Mouse (Mus musculus): Measurements from ENCODE around the gene Scin.
A peak's percentile ranks its signal among the peaks of the same experiment; 100 is the strongest.
"Not testable (repeated sequence)": the region's sequence is repeated elsewhere in the genome, so short reads cannot be mapped to it uniquely, and the experiment has no call there.

Gene Scin

GRCm38 (mm10) chr12:40133573-40134271 lies at the start of gene Scin:
Gene Scin, minus strand, starts transcription at chr12:40134228.
- DNase-seq (ENCODE audit: low spot score in 2 of 2) = peak in 1 of 2 experiments; percentile 19

GRCm38 (mm10) chr12:40177089-40177488 lies 43.1 kb upstream of the Scin start:
- peak in 1 of 2 experiments; percentile 29 for DNase-seq (ENCODE audit: low spot score in 2 of 2)

GRCm38 (mm10) chr12:40176158-40176557 lies 42.1 kb upstream of the Scin start:
- DNase-seq (ENCODE audit: low spot score in 2 of 2) = no peak

GRCm38 (mm10) chr12:40175171-40175570 lies 41.1 kb upstream of the Scin start:
- DNase-seq (ENCODE audit: low spot score in 2 of 2) = not testable (repeated sequence)

- no peak for DNase-seq (ENCODE audit: low spot score in 2 of 2)
Observed at GRCm38 (mm10) chr12:40171637-40172036, 37.6 kb upstream of the Scin start.

GRCm38 (mm10) chr12:40169675-40170074 lies 35.6 kb upstream of the Scin start:
- DNase-seq (ENCODE audit: low spot score in 2 of 2) = no peak

- DNase-seq (ENCODE audit: low spot score in 2 of 2) = no peak
Observed at GRCm38 (mm10) chr12:40164621-40165020, 30.6 kb upstream of the Scin start.

GRCm38 (mm10) chr12:40160777-40161176 lies 26.7 kb upstream of the Scin start:
- no peak for DNase-seq (ENCODE audit: low spot score in 2 of 2)

GRCm38 (mm10) chr12:40154188-40154587 lies 20.2 kb upstream of the Scin start:
- no peak for DNase-seq (ENCODE audit: low spot score in 2 of 2)

- DNase-seq (ENCODE audit: low spot score in 2 of 2) = no peak
Observed at GRCm38 (mm10) chr12:40152353-40153069, 18.5 kb upstream of the Scin start.

- DNase-seq (ENCODE audit: low spot score in 2 of 2) = no peak
Observed at GRCm38 (mm10) chr12:40147319-40147718, 13.3 kb upstream of the Scin start.

- DNase-seq (ENCODE audit: low spot score in 2 of 2) = no peak
Observed at GRCm38 (mm10) chr12:40146510-40146909, 12.5 kb upstream of the Scin start.

GRCm38 (mm10) chr12:40140706-40141105 lies 6.7 kb upstream of the Scin start:
- DNase-seq (ENCODE audit: low spot score in 2 of 2) = no peak

GRCm38 (mm10) chr12:40139484-40140245 lies 5.6 kb upstream of the Scin start:
- no peak for DNase-seq (ENCODE audit: low spot score in 2 of 2)

- DNase-seq (ENCODE audit: low spot score in 2 of 2) = no peak
Observed at GRCm38 (mm10) chr12:40134529-40134928, 501 bp upstream of the Scin start.

- no peak for DNase-seq (ENCODE audit: low spot score in 2 of 2)
Observed at GRCm38 (mm10) chr12:40133194-40133572, 845 bp downstream of the Scin start.

GRCm38 (mm10) chr12:40118872-40119271 lies 15.2 kb downstream of the Scin start:
- no peak for DNase-seq (ENCODE audit: low spot score in 2 of 2)

- DNase-seq (ENCODE audit: low spot score in 2 of 2) = no peak
Observed at GRCm38 (mm10) chr12:40117045-40117444, 17.0 kb downstream of the Scin start.

- no peak for DNase-seq (ENCODE audit: low spot score in 2 of 2)
Observed at GRCm38 (mm10) chr12:40116214-40116613, 17.8 kb downstream of the Scin start.

- no peak for DNase-seq (ENCODE audit: low spot score in 2 of 2)
Observed at GRCm38 (mm10) chr12:40114883-40115282, 19.1 kb downstream of the Scin start.

- DNase-seq (ENCODE audit: low spot score in 2 of 2) = no peak
Observed at GRCm38 (mm10) chr12:40114020-40114419, 20.0 kb downstream of the Scin start.

- no peak for DNase-seq (ENCODE audit: low spot score in 2 of 2)
Observed at GRCm38 (mm10) chr12:40113605-40114004, 20.4 kb downstream of the Scin start.

GRCm38 (mm10) chr12:40109227-40109626 lies 24.8 kb downstream of the Scin start:
- DNase-seq (ENCODE audit: low spot score in 2 of 2) = no peak

Measured in right cerebral cortex, postnatal 10 days (tissue).